Mouse (Mus musculus): ENCODE measurements at regions not wholly inside any gene's neighbourhood (a gene's known extent, or its start where the extent isn't known, plus 50 kb on each side); places are given as distances from the start of the nearest gene placed in this dataset.

- no peak overlapping the region for H3K4me2 ChIP-seq (replicated peaks; ENCODE audit: low read depth, low read length)
- no peak for DNase-seq (ENCODE audit: low spot score)
- WGBS, result 72% methylated on average over 2 of the region's 2 CpGs
- no peaks in the 10 kb centered on the region for H3K4me1 ChIP-seq (ENCODE audit: insufficient read depth, low read depth, low read length)
- H3K36me3 ChIP-seq (ENCODE audit: insufficient read depth, low read length), result no peaks in the 10 kb centered on the region
- no peak overlapping the region for H3K9ac ChIP-seq (replicated peaks; ENCODE audit: low read depth)
- no peaks in the 10 kb centered on the region for H3K27me3 ChIP-seq (replicated peaks; ENCODE audit: insufficient read depth, low read length)
- TF ChIP-seq EP300 (IDR thresholded peaks at IDR 0.05) (no peak), CTCF (IDR thresholded peaks at IDR 0.05) (no peak)
- no peak overlapping the region for H3K27ac ChIP-seq (ENCODE audit: low read length)
- H3K9me3 ChIP-seq (ENCODE audit: low read length), result no peaks in the 10 kb centered on the region
- H3K4me3 ChIP-seq (ENCODE audit: low read depth, low read length), result no peak overlapping the region
- no peak for ATAC-seq
Measured at GRCm38 (mm10) chr3:81802096-81802495, 130.3 kb upstream of the Ctso start.

GRCm38 (mm10) chr3:81805745-81806144, 126.7 kb upstream of the Ctso start:
- TF ChIP-seq EP300 (IDR thresholded peaks at IDR 0.05) (no peak), CTCF (IDR thresholded peaks at IDR 0.05) (no peak)
- no peak overlapping the region for H3K4me3 ChIP-seq (ENCODE audit: low read depth, low read length)
- H3K4me2 ChIP-seq (replicated peaks; ENCODE audit: low read depth, low read length), result no peak overlapping the region
- H3K27me3 ChIP-seq (replicated peaks; ENCODE audit: insufficient read depth, low read length), result no peaks in the 10 kb centered on the region
- H3K9ac ChIP-seq (replicated peaks; ENCODE audit: low read depth), result no peak overlapping the region
- ATAC-seq (no peak), DNase-seq (ENCODE audit: low spot score) (no peak)
- H3K4me1 ChIP-seq (ENCODE audit: insufficient read depth, low read depth, low read length), result no peaks in the 10 kb centered on the region
- 63% methylated on average over 4 of the region's 4 CpGs for WGBS
- no peaks in the 10 kb centered on the region for H3K9me3 ChIP-seq (ENCODE audit: low read length)
- no peaks in the 10 kb centered on the region for H3K36me3 ChIP-seq (ENCODE audit: insufficient read depth, low read length)
- H3K27ac ChIP-seq (ENCODE audit: low read length), result no peak overlapping the region

DNA sequence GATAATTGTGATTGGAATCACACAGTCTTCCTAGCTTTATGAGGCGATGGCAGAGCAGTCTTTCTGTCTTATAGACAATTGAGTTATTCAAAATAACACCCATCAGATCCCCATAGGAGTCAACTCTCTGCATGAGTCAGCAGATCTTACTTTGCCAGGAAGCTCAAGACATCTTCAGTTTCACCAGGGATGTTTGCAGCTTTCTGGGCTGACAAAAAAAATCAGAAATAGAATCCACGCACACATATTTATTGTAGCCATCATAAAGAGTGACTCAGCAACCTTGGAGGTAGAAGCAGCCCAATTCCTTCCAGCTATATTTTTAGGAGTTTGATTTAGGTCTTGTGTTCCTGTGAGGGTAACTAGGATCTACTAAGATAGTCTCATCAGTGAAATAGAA, 122.8 kb upstream of the Ctso start:
- no peaks in the 10 kb centered on the region for H3K36me3 ChIP-seq (ENCODE audit: insufficient read depth, low read length)
- WGBS, result 82% methylated on average over 2 of the region's 2 CpGs
- no peak overlapping the region for H3K27ac ChIP-seq (ENCODE audit: low read length)
- no peaks in the 10 kb centered on the region for H3K9me3 ChIP-seq (ENCODE audit: low read length)
- ATAC-seq (no peak), DNase-seq (ENCODE audit: low spot score) (no peak)
- H3K4me2 ChIP-seq (replicated peaks; ENCODE audit: low read depth, low read length), result no peak overlapping the region
- no peaks in the 10 kb centered on the region for H3K27me3 ChIP-seq (replicated peaks; ENCODE audit: insufficient read depth, low read length)
- no peak overlapping the region for H3K4me3 ChIP-seq (ENCODE audit: low read depth, low read length)
- no peak overlapping the region for H3K9ac ChIP-seq (replicated peaks; ENCODE audit: low read depth)
- TF ChIP-seq EP300 (IDR thresholded peaks at IDR 0.05), result no peak
- TF ChIP-seq CTCF (IDR thresholded peaks at IDR 0.05), result no peak
- H3K4me1 ChIP-seq (ENCODE audit: insufficient read depth, low read depth, low read length), result no peaks in the 10 kb centered on the region

DNA sequence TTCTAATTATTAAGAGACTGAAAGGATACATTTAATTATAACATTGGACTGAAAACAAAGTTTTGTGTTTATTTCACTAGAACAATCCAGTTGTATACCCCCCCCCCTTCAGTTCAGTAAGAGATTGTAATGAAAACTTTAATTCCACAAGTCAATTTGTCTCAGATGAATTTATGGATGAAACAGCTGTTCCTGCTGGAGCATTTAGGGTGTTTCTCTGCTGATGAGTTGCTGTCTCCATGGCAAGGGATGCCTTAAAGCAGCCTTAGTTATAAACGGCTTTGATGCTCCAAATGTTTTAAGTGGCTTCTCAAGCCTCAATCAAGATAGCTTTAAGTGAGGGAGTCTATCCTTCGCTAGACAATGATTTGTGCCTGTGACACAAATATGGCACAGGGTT, 112.1 kb upstream of the Ctso start:
- no peak overlapping the region for H3K27ac ChIP-seq (ENCODE audit: low read length)
- H3K4me1 ChIP-seq (ENCODE audit: insufficient read depth, low read depth, low read length), result no peaks in the 10 kb centered on the region
- no peaks in the 10 kb centered on the region for H3K27me3 ChIP-seq (replicated peaks; ENCODE audit: insufficient read depth, low read length)
- TF ChIP-seq CTCF (IDR thresholded peaks at IDR 0.05) (no peak), EP300 (IDR thresholded peaks at IDR 0.05) (no peak)
- 53% methylated on average over 2 of the region's 2 CpGs for WGBS
- ATAC-seq, result no peak
- no peak overlapping the region for H3K9ac ChIP-seq (replicated peaks; ENCODE audit: low read depth)
- no peaks in the 10 kb centered on the region for H3K36me3 ChIP-seq (ENCODE audit: insufficient read depth, low read length)
- DNase-seq (ENCODE audit: low spot score), result no peak
- H3K9me3 ChIP-seq (ENCODE audit: low read length), result no peaks in the 10 kb centered on the region
- H3K4me2 ChIP-seq (replicated peaks; ENCODE audit: low read depth, low read length), result no peak overlapping the region
- H3K4me3 ChIP-seq (ENCODE audit: low read depth, low read length), result no peak overlapping the region

DNA sequence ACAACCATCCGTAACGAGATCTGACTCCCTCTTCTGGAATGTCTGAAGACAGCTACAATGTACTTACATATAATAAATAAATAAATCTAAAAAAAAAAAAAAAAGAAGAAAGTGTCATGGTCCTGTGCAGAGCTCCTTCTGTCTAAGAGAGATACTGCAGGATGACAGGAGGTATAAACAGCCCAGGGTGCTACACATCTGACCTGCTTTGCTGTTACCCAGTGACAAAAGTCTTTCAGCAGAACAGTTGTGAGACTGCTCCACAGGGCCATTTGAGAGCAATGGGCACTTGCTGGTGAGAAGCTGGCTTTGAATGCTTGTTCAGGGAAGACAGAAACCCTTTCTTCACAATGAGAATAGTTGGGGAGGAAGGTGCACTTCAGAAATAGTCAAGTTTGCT, 102.9 kb upstream of the Ctso start:
- no peaks in the 10 kb centered on the region for H3K9me3 ChIP-seq (ENCODE audit: low read length)
- H3K4me1 ChIP-seq (ENCODE audit: insufficient read depth, low read depth, low read length), result no peaks in the 10 kb centered on the region
- no peak for ATAC-seq
- WGBS, result no CpG with 5 or more reads among the region's 2 CpGs
- no peak overlapping the region for H3K27ac ChIP-seq (ENCODE audit: low read length)
- H3K4me3 ChIP-seq (ENCODE audit: low read depth, low read length), result no peak overlapping the region
- H3K27me3 ChIP-seq (replicated peaks; ENCODE audit: insufficient read depth, low read length), result no peaks in the 10 kb centered on the region
- H3K4me2 ChIP-seq (replicated peaks; ENCODE audit: low read depth, low read length), result no peak overlapping the region
- H3K36me3 ChIP-seq (ENCODE audit: insufficient read depth, low read length), result no peaks in the 10 kb centered on the region
- DNase-seq (ENCODE audit: low spot score), result no peak
- TF ChIP-seq EP300 (IDR thresholded peaks at IDR 0.05), result no peak
- TF ChIP-seq CTCF (IDR thresholded peaks at IDR 0.05), result no peak
- no peak overlapping the region for H3K9ac ChIP-seq (replicated peaks; ENCODE audit: low read depth)

DNA sequence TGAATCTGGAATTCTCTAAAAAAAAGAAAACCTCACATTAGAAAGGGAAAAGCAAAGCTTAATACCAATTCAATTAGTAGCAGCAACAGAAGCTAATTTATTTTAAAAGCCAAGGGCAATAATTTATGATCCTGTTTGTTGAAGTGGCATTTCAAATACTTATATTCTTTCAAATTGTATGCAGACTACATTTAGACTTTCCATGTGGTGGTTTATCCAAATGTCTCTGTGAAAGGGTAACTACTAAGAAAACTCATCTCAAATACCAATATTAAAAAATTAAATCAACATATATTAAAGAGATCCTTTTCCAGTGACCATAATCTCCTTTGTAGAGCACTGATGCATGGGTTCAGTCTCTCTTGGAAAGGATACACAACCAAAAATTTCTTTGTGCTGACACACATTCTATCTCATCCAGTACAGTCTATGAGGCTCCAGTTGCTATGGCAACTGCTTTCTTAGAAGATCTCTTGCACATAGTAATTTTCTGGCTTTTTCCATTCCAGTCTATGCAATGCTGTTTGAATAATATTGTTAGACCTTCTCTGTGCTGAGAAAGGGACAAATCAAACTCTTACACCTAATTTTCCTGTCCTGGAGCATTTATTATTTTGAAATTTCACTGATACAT, 102.3 kb upstream of the Ctso start:
- TF ChIP-seq CTCF (IDR thresholded peaks at IDR 0.05) (no peak), EP300 (IDR thresholded peaks at IDR 0.05) (no peak)
- H3K9me3 ChIP-seq (ENCODE audit: low read length), result no peaks in the 10 kb centered on the region
- H3K4me3 ChIP-seq (ENCODE audit: low read depth, low read length), result no peak overlapping the region
- H3K27ac ChIP-seq (ENCODE audit: low read length), result no peak overlapping the region
- H3K27me3 ChIP-seq (replicated peaks; ENCODE audit: insufficient read depth, low read length), result no peaks in the 10 kb centered on the region
- H3K4me2 ChIP-seq (replicated peaks; ENCODE audit: low read depth, low read length), result no peak overlapping the region
- ATAC-seq (no peak), DNase-seq (ENCODE audit: low spot score) (no peak)
- H3K4me1 ChIP-seq (ENCODE audit: insufficient read depth, low read depth, low read length), result no peaks in the 10 kb centered on the region
- H3K36me3 ChIP-seq (ENCODE audit: insufficient read depth, low read length), result no peaks in the 10 kb centered on the region
- no peak overlapping the region for H3K9ac ChIP-seq (replicated peaks; ENCODE audit: low read depth)

All from lung, postnatal 0 days (tissue).